Mouse (Mus musculus) thymus, postnatal 25 days (tissue): ENCODE measurements around the gene Hlcs.
A peak's percentile ranks its signal among the peaks of the same experiment; 100 is the strongest.

Experiments used
- DNase-seq: peaks from one replicate; pipeline ENCODE4 v3.0.0; 2022

The Hlcs gene

DNA sequence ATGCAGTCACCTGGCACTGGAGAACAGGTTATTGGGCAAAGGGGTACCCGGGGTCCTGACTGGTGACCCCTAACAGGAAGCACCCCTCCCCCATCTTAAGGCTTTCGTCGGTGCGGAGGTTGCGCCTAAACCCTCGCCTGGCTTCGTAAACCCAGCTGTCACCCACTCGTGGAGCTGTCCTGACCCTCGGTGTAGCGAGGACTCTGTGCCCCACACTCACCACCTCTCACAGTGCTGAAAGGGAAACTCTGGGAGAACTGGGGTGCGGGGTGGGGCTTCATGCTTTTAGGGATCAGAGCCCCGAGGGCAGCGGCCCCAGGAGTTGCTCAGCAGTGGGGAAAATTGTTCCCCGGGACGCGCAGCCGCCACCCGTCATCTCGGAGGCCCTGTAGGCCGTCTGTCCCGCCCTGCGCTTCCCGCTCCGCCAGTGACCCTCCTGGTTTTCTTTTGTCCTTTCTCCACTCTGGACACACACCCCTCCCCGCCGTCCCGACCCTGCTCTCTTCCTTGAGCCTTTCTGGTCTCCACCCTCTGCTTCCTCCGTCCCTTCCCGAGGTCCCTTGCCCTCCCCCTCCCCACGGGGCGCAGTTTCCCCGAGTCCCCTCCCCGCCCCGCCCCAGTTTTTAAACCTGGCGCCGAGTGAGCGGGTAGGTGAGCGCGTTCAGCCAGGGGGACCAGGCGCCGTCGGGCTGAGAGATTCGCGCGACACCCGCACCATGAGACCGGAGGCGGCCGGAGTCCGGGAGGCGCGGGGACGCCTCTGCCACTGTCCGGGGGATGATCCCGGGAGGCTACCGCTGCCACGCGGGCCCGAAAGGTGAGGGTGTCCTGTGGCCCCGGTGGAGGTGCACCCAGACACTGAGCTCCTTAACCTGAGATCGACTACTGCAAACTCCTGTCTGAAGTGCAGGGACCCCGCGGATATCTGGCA lies 14.7 kb upstream of the Hlcs start, which contains the start of gene Ripply3:
Ripply3 (plus strand) TSS at position 640 of the 931 bp plus-strand sequence.
- DNase-seq, result no peak

GRCm38 (mm10) chr16:94326008-94326407 lies 12.6 kb upstream of the Hlcs start:
- DNase-seq, result no peak

GRCm38 (mm10) chr16:94323681-94324080 lies 10.3 kb upstream of the Hlcs start:
- no peak for DNase-seq

DNA sequence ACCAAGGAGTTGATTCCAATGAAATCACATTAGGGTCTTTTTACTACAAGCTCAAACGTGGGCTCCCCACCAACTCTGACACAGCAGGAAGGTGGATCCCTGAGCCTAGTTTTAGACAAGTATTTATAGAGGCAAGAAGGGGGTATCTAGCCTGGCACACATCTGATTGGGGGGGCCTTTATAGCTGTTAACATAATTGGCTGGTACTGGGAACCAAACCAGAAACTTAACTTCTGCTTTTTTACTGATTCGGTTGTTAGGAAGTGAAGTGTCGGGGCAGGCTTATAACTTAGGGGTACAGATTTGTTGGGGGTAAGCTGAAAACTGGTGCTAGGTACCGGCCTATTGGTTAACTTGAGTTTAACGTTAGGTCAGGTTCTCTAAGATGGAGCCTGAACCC lies 6.9 kb upstream of the Hlcs start:
- DNase-seq, result no peak

- DNase-seq, result no peak
Observed at GRCm38 (mm10) chr16:94317752-94318151, 4.4 kb upstream of the Hlcs start.

GRCm38 (mm10) chr16:94315215-94315614 lies 1.8 kb upstream of the Hlcs start:
- no peak for DNase-seq

GRCm38 (mm10) chr16:94314626-94315025 lies 1.3 kb upstream of the Hlcs start:
- no peak for DNase-seq

DNA sequence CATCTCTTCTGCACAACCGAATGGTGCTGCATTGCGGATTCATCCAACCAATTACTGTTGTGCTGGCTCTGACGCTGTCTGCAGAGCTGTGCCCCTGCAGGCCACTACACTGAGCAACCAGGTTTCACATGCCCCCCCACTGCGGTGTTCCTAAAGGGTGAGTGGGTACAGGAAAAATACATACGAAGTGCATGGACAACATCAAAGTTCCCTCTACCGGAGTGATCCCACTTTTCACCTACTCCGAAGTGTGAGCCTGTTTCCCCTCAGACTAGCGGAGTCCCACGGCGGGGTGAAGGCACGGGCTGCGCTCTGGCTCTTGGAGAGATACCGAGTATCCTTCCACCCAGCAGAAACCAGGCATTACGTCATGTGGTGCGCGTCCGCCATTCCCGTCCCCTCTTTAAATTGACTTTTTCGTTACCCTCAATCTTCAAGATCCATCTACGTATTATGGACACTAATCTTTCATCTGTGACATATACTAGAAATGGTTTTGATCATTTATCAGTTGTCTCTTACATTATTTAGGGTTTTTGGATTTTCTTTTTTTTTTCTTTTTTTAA lies 625 bp downstream of the Hlcs start:
- peak; percentile 77 for DNase-seq

DNA sequence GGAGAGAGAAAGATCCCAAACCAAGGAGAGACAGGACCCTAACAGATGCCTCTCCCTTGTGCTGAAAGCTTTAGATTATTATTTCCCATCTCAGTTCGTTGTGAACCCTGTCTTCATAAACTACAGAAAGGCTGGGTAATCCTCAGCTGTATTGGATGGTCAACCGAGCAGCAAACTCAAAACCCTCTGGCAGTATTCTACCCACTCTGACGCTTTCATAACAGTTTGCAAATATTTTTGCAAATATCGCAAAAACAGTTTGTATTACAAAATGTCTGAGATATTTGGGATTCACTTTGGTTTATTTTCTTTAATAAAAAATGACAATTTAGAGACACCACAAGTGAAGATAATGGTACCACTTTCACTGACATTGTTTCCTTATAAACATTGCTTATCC lies 1.4 kb downstream of the Hlcs start:
- DNase-seq, result no peak

GRCm38 (mm10) chr16:94311416-94311815 lies 2.0 kb downstream of the Hlcs start:
- no peak for DNase-seq

GRCm38 (mm10) chr16:94309025-94309424 lies 4.3 kb downstream of the Hlcs start:
- DNase-seq, result no peak

- DNase-seq, result no peak
Observed at GRCm38 (mm10) chr16:94307942-94308341, 5.4 kb downstream of the Hlcs start.

DNA sequence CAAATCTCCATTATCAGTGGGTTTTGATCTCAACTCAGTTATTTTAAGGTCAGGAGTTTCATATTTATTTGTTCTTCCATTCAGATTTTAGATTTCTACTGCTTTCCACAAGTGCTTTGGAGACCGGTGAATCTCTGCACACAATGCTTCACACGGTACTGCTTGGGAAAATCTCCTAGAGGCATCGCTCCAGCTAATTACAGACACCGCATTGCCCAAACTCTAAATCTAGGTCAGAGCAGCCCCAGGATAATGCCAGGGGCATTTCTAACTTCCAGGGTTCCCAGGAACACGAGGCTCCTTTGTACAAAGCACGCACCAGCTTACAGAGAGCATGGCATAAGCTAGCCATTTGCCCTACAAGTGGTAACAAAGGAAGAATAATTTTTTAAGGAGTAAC lies 5.8 kb downstream of the Hlcs start:
- no peak for DNase-seq

DNA sequence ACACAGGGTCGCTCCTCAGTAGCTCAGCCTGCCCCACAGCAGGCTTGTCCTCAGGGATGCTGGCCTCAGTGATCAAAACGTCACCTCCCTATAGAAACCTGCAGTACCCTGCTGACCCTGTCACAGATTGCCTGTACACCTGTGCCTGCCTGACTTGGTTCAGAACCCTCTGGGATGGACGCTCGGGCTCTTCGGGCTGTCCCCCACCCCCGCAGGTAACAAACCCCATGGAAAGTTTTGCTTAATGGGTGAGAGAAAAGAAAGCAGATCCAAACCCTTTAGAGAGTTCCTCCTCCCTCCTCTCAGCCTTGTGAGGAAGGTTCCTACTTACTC lies 10.2 kb downstream of the Hlcs start:
- DNase-seq, result no peak

DNA sequence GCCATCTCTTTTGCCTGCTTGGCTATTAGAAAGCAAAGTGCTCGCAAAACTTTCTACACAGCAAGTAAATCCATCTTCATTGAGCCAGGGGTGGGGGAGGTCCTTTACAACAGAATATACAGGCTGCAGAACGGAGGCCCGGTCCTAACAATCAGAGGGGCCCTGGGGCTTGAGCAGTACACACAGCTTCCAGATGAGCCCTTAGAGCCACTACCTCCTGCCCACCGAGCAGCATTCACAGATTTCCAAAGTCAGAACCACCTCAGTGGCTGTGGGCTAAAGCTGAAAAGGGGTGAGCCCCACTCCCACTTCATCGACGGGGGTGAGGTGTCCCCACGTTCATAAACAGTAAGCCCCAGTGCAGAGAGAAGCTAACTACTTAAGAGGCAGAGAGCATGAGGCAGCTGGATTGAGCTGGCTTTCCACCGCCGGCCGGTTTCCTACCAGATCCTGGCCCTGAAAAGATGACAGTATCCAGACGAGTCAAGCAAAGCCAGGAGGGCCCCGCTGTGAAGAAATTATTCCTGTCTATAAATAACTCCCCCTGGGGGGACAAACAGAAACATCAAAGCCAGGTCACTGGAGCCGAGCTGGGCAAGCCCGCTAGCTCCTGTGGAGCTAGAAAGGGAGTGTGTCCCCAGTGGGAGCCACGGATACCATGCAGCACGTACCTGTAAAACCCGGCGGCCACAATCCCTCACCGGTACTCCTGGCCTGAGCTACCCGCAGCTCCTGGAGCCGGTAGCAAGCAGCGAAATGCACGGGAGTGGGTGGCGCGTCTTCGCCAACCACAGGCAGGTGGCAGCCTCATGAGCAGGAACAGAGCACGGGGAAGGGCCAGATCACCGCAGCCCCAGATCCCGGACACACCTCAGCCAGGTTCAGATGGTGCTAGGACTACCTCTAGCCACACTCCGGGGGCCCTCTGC lies 10.8 kb downstream of the Hlcs start:
- peak; percentile 29 for DNase-seq

GRCm38 (mm10) chr16:94301696-94302095 lies 11.7 kb downstream of the Hlcs start:
- no peak for DNase-seq

DNA sequence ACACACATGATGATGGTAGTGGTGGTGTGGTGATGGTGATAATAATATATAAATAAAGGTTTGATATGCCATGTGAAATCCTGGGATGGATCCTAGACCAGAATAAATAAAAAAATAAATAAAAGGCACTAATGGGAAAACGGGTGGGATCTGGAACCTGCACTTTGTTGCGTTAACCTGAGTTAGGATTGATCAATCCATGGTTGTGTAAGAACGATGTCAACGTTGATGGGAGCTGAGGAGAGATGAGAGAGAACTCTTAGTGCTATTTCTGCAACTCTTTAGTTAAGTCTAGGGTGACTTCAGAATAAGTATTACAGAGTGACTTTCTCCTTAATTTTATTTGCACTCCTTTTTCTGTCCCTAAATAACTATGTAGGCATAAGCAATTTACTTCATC lies 12.2 kb downstream of the Hlcs start:
- DNase-seq, result no peak

GRCm38 (mm10) chr16:94299210-94299609 lies 14.2 kb downstream of the Hlcs start:
- DNase-seq, result no peak

DNA sequence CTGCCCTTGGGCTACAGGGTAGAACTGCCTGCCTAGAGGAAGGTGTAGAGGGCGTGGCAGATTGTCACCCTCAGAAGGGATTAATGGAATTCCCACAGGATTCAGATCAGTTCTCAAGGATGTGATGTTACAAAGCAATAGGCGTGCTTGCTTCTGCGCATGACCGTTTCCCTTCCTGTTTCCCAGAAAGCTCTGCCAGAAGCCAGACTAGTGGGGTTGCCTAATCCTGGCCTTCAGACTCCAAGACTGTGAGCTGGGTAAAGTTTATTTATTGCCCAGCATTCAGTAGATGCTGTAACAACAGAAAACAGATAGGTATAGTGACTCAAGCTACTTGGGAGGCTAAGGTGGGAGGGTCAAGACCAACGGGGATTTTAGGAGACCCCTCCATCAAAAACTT lies 15.3 kb downstream of the Hlcs start:
- DNase-seq, result no peak

- DNase-seq, result no peak
Observed at GRCm38 (mm10) chr16:94291141-94291540, 22.2 kb downstream of the Hlcs start.

GRCm38 (mm10) chr16:94290073-94290999 lies 23.0 kb downstream of the Hlcs start:
- DNase-seq, result peak; percentile 87
